Mouse (Mus musculus) stomach, postnatal 0 days (tissue): Measurements from ENCODE around the gene Uvrag.

Experiments
- CTCF ChIP-seq: IDR thresholded peaks from 2 replicates; pipeline ENCODE4 v1.5.1; 2016; ENCODE audit warnings: antibody characterized with exemption, low read depth, mild to moderate bottlenecking, moderate library complexity
- EP300 ChIP-seq: optimal IDR thresholded peaks from 2 replicates; pipeline ENCODE3; 2016; ENCODE audit warnings: antibody characterized with exemption

- TF ChIP-seq CTCF (no peak), EP300 (no peak)
Observed at GRCm38 (mm10) chr7:99185405-99185804, 44.5 kb upstream of the Uvrag start.
